Mouse (Mus musculus) hindbrain, embryonic 14.5 days (tissue): ENCODE data around the gene Slc2a9. TPM values are rescaled to one million over a fixed set of nuclear protein-coding genes. Genes with fewer than 3 reads are reported as not detected.

Source experiments
- ATAC-seq: fragments of 200-750 bp; cut with Nextera tagmentation; 2 replicates; pipeline ENCODE4 v1.8.0; 2017; ENCODE audit warnings: moderate number of reproducible peaks, mild to moderate bottlenecking, moderate TSS enrichment, moderate library complexity; ENCODE audit not compliant: low FRiP score
- DNase-seq: peaks from one replicate; pipeline ENCODE4 v3.0.0-alpha.2; 2015; ENCODE audit warnings: low spot score
- H3K27ac ChIP-seq: fragments of 300-500 bp; sonication (generic); 2 replicates; pipeline ENCODE4 v1.5.1; 2014; ENCODE audit warnings: mild to moderate bottlenecking, moderate library complexity
- H3K27me3 ChIP-seq: fragments of 300-500 bp; sonication (generic); 2 replicates; pipeline ENCODE4 v1.6.1; 2014; ENCODE audit warnings: mild to moderate bottlenecking, low read length, mixed read lengths; ENCODE audit not compliant: control insufficient read depth, insufficient read depth
- H3K36me3 ChIP-seq: fragments of 300-500 bp; sonication (generic); replicated peaks from 2 replicates; pipeline ENCODE4 v1.6.1; 2014; ENCODE audit not compliant: control insufficient read depth, insufficient read depth
- H3K4me1 ChIP-seq: fragments of 300-500 bp; sonication (generic); replicated peaks from 2 replicates; pipeline ENCODE4 v1.6.1; 2014; ENCODE audit warnings: antibody characterized with exemption, low read length, mixed read lengths; ENCODE audit not compliant: control insufficient read depth, insufficient read depth
- H3K4me2 ChIP-seq: fragments of 300-500 bp; sonication (generic); replicated peaks from 2 replicates; pipeline ENCODE4 v1.6.1; 2014; ENCODE audit warnings: mild to moderate bottlenecking, moderate library complexity
- H3K4me3 ChIP-seq: fragments of 300-500 bp; sonication (generic); replicated peaks from 2 replicates; pipeline ENCODE4 v1.5.1; 2014; ENCODE audit warnings: mild to moderate bottlenecking, low read length
- H3K9ac ChIP-seq: fragments of 300-500 bp; sonication (generic); 2 replicates; pipeline ENCODE4 v1.6.1; 2014
- H3K9me3 ChIP-seq: fragments of 300-500 bp; sonication (generic); 2 replicates; pipeline ENCODE4 v1.6.1; 2016; ENCODE audit warnings: low read length; ENCODE audit not compliant: control insufficient read depth
- WGBS: fragments of 180-500 bp; shearing (Covaris S2); extraction: QIAGEN DNeasy Blood & Tissue Kit; methylation state at CpG from one replicate; pipeline ENCODE4 v1.1.7; 2014; 5-methylcytosine and 5-hydroxymethylcytosine counted together
- polyA plus RNA-seq: library from polyadenylated mRNA; unstranded; fragments of >200 nt; fragmentation: Nextera tagmentation; extraction: Ambion mirVana; gene quantifications from 2 replicates; pipeline ENCODE4 v1.2.1, GENCODE M21; 2014

Slc2a9 gene
- polyA plus RNA-seq, 1 experiment from 2014 or later: 0.27 TPM

- Histone ChIP-seq H3K4me2 (no peak overlapping the region), H3K4me3 (no peak overlapping the region), H3K4me1 (no peaks in the 10 kb centered on the region), H3K36me3 (no peaks in the 10 kb centered on the region), H3K9me3 (no peaks in the 10 kb centered on the region), H3K27me3 (no peaks in the 10 kb centered on the region), H3K9ac (no peak overlapping the region), H3K27ac (no peak overlapping the region)
- ATAC-seq (no peak), DNase-seq (no peak)
- WGBS: 81% methylated on average over 5 of the region's 5 CpGs
Measured at GRCm38 (mm10) chr5:38427757-38428156, 75.2 kb downstream of the Slc2a9 start.

DNA sequence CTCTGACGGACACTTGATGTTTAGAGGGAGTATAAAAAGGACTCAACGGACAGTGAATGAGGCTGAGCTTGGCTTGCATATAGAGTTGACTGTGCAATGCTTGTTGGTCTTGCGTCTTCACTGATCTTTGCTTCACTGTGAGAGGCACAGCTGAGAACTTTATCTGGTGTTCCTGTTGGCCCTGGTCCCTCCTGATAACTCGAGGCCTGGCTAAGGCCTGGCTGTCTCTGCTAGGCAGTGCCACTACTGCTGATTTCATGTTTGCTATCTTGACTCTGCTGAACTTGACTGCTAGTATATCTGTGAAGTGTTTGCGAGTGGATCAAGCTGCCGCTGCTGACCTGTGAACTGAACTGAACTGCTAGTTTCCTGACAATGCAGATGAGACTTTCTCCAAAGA lies 77.4 kb downstream of the Slc2a9 start:
- H3K4me2 ChIP-seq: no peak overlapping the region
- H3K9ac ChIP-seq: no peak overlapping the region
- H3K27ac ChIP-seq: no peak overlapping the region
- H3K27me3 ChIP-seq: no peaks in the 10 kb centered on the region
- H3K4me1 ChIP-seq: no peaks in the 10 kb centered on the region
- H3K9me3 ChIP-seq: no peaks in the 10 kb centered on the region
- WGBS: 93% methylated on average over 6 of the region's 6 CpGs
- DNase-seq (no peak), ATAC-seq (no peak)
- H3K4me3 ChIP-seq: no peak overlapping the region
- H3K36me3 ChIP-seq: no peaks in the 10 kb centered on the region

- Histone ChIP-seq H3K4me1 (no peaks in the 10 kb centered on the region), H3K9ac (no peak overlapping the region), H3K9me3 (no peaks in the 10 kb centered on the region), H3K4me2 (no peak overlapping the region), H3K27ac (no peak overlapping the region), H3K4me3 (no peak overlapping the region), H3K36me3 (no peaks in the 10 kb centered on the region), H3K27me3 (no peaks in the 10 kb centered on the region)
- ATAC-seq (no peak), DNase-seq (no peak)
- 14% methylated on average over 4 of the region's 4 CpGs for WGBS
Measured at GRCm38 (mm10) chr5:38422426-38422825, 80.5 kb downstream of the Slc2a9 start.

DNA sequence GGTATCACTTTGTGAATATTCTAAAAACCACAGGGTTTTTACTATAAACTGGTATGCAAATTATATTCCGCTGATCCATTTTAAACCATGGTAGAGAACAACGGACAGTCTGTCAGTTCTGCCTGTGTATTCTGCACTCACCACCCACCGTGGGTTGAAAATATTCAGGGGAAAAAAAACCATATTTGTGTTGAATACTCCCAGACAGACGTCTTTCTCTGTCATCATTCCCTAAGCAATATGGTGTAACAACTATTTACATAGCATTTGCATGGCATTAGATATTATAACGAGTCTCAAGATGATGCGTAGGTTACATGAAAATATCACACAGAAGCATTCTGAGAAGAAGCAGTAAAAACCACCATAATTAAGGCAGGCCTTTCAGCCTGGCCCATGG lies 84.1 kb downstream of the Slc2a9 start:
- Histone ChIP-seq H3K27ac (no peak overlapping the region), H3K9me3 (peaks cover 11% of the 10 kb centered on the region; the same call in 1 of the 2 replicates), H3K4me1 (no peaks in the 10 kb centered on the region), H3K27me3 (no peaks in the 10 kb centered on the region), H3K9ac (no peak overlapping the region), H3K36me3 (no peaks in the 10 kb centered on the region), H3K4me3 (no peak overlapping the region), H3K4me2 (no peak overlapping the region)
- ATAC-seq (no peak), DNase-seq (no peak)
- 83% methylated on average over 6 of the region's 6 CpGs for WGBS

- 20% methylated on average over 3 of the region's 3 CpGs for WGBS
- DNase-seq: no peak
- no peak; the same call in 1 of the 2 replicates for ATAC-seq
Measured at GRCm38 (mm10) chr5:38403612-38404011, 99.3 kb downstream of the Slc2a9 start.

DNA sequence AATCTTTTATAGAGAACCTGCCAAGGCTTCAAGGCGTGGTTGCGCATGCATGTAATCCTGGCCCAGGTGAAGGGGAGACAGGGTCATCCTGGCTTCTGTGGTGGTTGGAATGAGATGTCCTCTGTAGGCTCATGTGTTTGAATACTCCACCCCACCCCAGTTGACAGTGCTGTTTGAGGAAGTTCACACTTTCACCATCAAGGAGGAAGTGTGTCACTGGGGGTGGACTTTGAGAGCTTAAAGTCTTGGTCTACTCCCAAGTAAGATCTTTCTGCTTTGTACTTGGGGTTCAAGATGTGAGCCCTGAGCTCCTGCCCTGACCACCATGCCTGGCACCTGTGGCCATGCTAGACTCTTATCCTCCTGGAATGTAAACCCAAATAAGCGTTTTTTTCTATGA lies 100.7 kb downstream of the Slc2a9 start:
- Histone ChIP-seq H3K4me1 (no peaks in the 10 kb centered on the region), H3K4me3 (no peak overlapping the region), H3K4me2 (no peak overlapping the region), H3K9me3 (no peaks in the 10 kb centered on the region), H3K9ac (no peak overlapping the region), H3K36me3 (no peaks in the 10 kb centered on the region), H3K27me3 (no peaks in the 10 kb centered on the region), H3K27ac (no peak overlapping the region)
- ATAC-seq (no peak), DNase-seq (no peak)
- 92% methylated on average over 3 of the region's 3 CpGs for WGBS

More at GRCm38 (mm10) chr5:38403612-38404011, 99.3 kb downstream of the Slc2a9 start:
- H3K4me1 ChIP-seq: no peaks in the 10 kb centered on the region
- no peak overlapping the region for H3K9ac ChIP-seq
- no peak overlapping the region for H3K4me2 ChIP-seq
- no peak overlapping the region for H3K27ac ChIP-seq
- no peaks in the 10 kb centered on the region for H3K27me3 ChIP-seq
- H3K36me3 ChIP-seq: no peaks in the 10 kb centered on the region
- no peak overlapping the region for H3K4me3 ChIP-seq
- H3K9me3 ChIP-seq: no peaks in the 10 kb centered on the region

- Histone ChIP-seq H3K27ac (no peak overlapping the region), H3K9me3 (no peaks in the 10 kb centered on the region), H3K9ac (no peak overlapping the region), H3K27me3 (no peaks in the 10 kb centered on the region), H3K4me2 (no peak overlapping the region), H3K36me3 (no peaks in the 10 kb centered on the region), H3K4me1 (peaks cover 11% of the 10 kb centered on the region; the same call in 1 of the 2 replicates), H3K4me3 (no peak overlapping the region)
- ATAC-seq (no peak), DNase-seq (no peak)
- WGBS: 16% methylated on average over 2 of the region's 2 CpGs
Measured at GRCm38 (mm10) chr5:38388857-38389256, 114.1 kb downstream of the Slc2a9 start.

- H3K36me3 ChIP-seq: no peaks in the 10 kb centered on the region
- peak; percentile 36; the same call in 1 of the 2 replicates for ATAC-seq
- DNase-seq: peak; percentile 58
- peaks cover 11% of the 10 kb centered on the region; the same call in 1 of the 2 replicates for H3K4me1 ChIP-seq
- H3K27me3 ChIP-seq: no peaks in the 10 kb centered on the region
- no peaks in the 10 kb centered on the region for H3K9me3 ChIP-seq
- H3K4me3 ChIP-seq: no peak overlapping the region
- no peak overlapping the region for H3K9ac ChIP-seq
- H3K4me2 ChIP-seq: no peak overlapping the region
- 24% methylated on average over 10 of the region's 10 CpGs for WGBS
- H3K27ac ChIP-seq: no peak overlapping the region
Measured at GRCm38 (mm10) chr5:38388420-38388823, 114.5 kb downstream of the Slc2a9 start.

DNA sequence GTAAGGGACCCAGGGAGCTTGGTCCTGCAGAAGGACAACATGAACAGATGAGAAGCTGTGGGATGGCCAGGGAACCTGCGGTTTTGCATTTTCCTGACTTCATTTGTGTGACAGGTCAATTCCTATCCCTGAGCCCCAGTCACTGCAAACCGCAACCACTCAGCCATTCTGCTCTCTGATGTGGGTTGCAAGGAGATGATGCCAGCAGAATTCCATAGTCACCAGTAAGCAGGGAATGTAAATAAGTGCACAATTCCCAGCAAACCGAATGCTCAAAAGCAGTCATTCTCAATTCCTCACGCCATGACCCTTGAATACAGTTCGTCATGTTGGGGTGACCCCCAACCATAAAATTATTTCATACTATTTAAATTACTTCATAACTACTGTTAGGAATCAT lies 123.0 kb downstream of the Slc2a9 start:
- DNase-seq (no peak), ATAC-seq (no peak)
- H3K9me3 ChIP-seq: no peaks in the 10 kb centered on the region
- no peak overlapping the region for H3K27ac ChIP-seq
- WGBS: 93% methylated on average over 5 of the region's 5 CpGs
- no peak overlapping the region for H3K4me3 ChIP-seq
- H3K9ac ChIP-seq: no peak overlapping the region
- H3K27me3 ChIP-seq: no peaks in the 10 kb centered on the region
- no peaks in the 10 kb centered on the region for H3K36me3 ChIP-seq
- H3K4me1 ChIP-seq: no peaks in the 10 kb centered on the region
- no peak overlapping the region for H3K4me2 ChIP-seq

DNA sequence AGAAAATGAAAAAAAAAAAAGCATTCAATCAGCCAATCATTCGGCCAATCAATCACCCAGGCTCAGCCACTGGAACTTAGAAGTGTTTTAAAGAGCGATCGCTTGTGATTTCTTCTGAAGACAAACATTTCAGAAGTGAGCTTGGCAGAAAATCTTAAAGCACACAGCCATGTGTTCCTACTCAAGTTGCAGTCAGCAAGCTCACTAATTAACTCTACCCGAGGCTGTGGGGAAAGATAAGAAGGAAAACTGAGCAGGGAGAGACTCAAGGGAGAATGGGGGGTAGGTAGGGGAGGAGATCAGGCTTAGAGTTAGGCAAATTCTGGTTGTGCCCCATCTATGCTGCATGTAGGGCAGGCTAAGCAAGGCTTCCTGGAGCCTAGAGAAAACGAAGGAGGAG lies 130.6 kb downstream of the Slc2a9 start:
- H3K4me2 ChIP-seq: no peak overlapping the region
- no peak for ATAC-seq
- no peaks in the 10 kb centered on the region; the same call in 1 of the 2 replicates for H3K27me3 ChIP-seq
- H3K9ac ChIP-seq: no peak overlapping the region
- H3K4me3 ChIP-seq: no peak overlapping the region
- no peak for DNase-seq
- no peaks in the 10 kb centered on the region for H3K4me1 ChIP-seq
- WGBS: 58% methylated on average over 5 of the region's 5 CpGs
- H3K9me3 ChIP-seq: no peaks in the 10 kb centered on the region
- no peaks in the 10 kb centered on the region for H3K36me3 ChIP-seq
- no peak overlapping the region for H3K27ac ChIP-seq
